Mouse (Mus musculus): ENCODE measurements at regions not wholly inside any gene's neighbourhood (a gene's known extent, or its start where the extent isn't known, plus 50 kb on each side); places are given as distances from the start of the nearest gene placed in this dataset.

- Histone ChIP-seq H3K36me3 (replicated peaks) (no peaks in the 10 kb centered on the region), H3K4me3 (ENCODE audit: low read depth, low read length) (no peak overlapping the region), H3K4me1 (ENCODE audit: insufficient read depth, low read depth, low read length) (no peaks in the 10 kb centered on the region), H3K27me3 (ENCODE audit: insufficient read depth, low read length) (peaks cover 3% of the 10 kb centered on the region; the same call in 1 of the 2 replicates), H3K9me3 (replicated peaks) (no peaks in the 10 kb centered on the region)
- no peak for ATAC-seq (ENCODE audit: extremely low read depth, insufficient number of reproducible peaks, low FRiP score, poor library complexity, severe bottlenecking)
- TF ChIP-seq CTCF (IDR thresholded peaks at IDR 0.05; ENCODE audit: low read depth, low read length) (no peak), POLR2AphosphoS5 (IDR thresholded peaks at IDR 0.05; ENCODE audit: insufficient replicate concordance, low read depth, low read length) (no peak), GATA2 (IDR thresholded peaks at IDR 0.05; ENCODE audit: borderline replicate concordance, low read depth, low read length) (no peak), TAL1 (conservative IDR thresholded peaks at IDR 0.05; ENCODE audit: low read depth, low read length) (no peak), GATA1 (IDR thresholded peaks at IDR 0.05; ENCODE audit: borderline replicate concordance, low read length) (no peak)
- DNase-seq (ENCODE audit: low spot score), result no peak
Observed at GRCm38 (mm10) chr9:61853841-61854240, 60.5 kb downstream of the Rplp1 start.

- ATAC-seq (ENCODE audit: extremely low read depth, insufficient number of reproducible peaks, low FRiP score, poor library complexity, severe bottlenecking), result no peak
- Histone ChIP-seq H3K27me3 (ENCODE audit: insufficient read depth, low read length) (no peaks in the 10 kb centered on the region), H3K9me3 (replicated peaks) (no peaks in the 10 kb centered on the region), H3K4me3 (ENCODE audit: low read depth, low read length) (no peak overlapping the region), H3K36me3 (replicated peaks) (no peaks in the 10 kb centered on the region), H3K4me1 (ENCODE audit: insufficient read depth, low read depth, low read length) (no peaks in the 10 kb centered on the region)
- TF ChIP-seq POLR2AphosphoS5 (IDR thresholded peaks at IDR 0.05; ENCODE audit: insufficient replicate concordance, low read depth, low read length) (no peak), GATA1 (IDR thresholded peaks at IDR 0.05; ENCODE audit: borderline replicate concordance, low read length) (no peak), GATA2 (IDR thresholded peaks at IDR 0.05; ENCODE audit: borderline replicate concordance, low read depth, low read length) (no peak), CTCF (IDR thresholded peaks at IDR 0.05; ENCODE audit: low read depth, low read length) (no peak), TAL1 (conservative IDR thresholded peaks at IDR 0.05; ENCODE audit: low read depth, low read length) (no peak)
- DNase-seq (ENCODE audit: low spot score), result no peak
Observed at GRCm38 (mm10) chr9:61851331-61851730, 63.0 kb downstream of the Rplp1 start.

- no peaks in the 10 kb centered on the region for H3K27me3 ChIP-seq (ENCODE audit: insufficient read depth, low read length)
- no peak for TF ChIP-seq GATA2 (IDR thresholded peaks at IDR 0.05; ENCODE audit: borderline replicate concordance, low read depth, low read length)
- no peak for TF ChIP-seq CTCF (IDR thresholded peaks at IDR 0.05; ENCODE audit: low read depth, low read length)
- TF ChIP-seq POLR2AphosphoS5 (IDR thresholded peaks at IDR 0.05; ENCODE audit: insufficient replicate concordance, low read depth, low read length), result no peak
- no peak for TF ChIP-seq TAL1 (conservative IDR thresholded peaks at IDR 0.05; ENCODE audit: low read depth, low read length)
- no peak for TF ChIP-seq GATA1 (IDR thresholded peaks at IDR 0.05; ENCODE audit: borderline replicate concordance, low read length)
- no peaks in the 10 kb centered on the region for H3K4me1 ChIP-seq (ENCODE audit: insufficient read depth, low read depth, low read length)
- no peaks in the 10 kb centered on the region for H3K36me3 ChIP-seq (replicated peaks)
- no peak overlapping the region for H3K4me3 ChIP-seq (ENCODE audit: low read depth, low read length)
- DNase-seq (ENCODE audit: low spot score) (no peak), ATAC-seq (ENCODE audit: extremely low read depth, insufficient number of reproducible peaks, low FRiP score, poor library complexity, severe bottlenecking) (no peak)
- H3K9me3 ChIP-seq (replicated peaks), result no peaks in the 10 kb centered on the region
Observed at GRCm38 (mm10) chr9:61848401-61848800, 65.9 kb downstream of the Rplp1 start.

- TF ChIP-seq TAL1 (conservative IDR thresholded peaks at IDR 0.05; ENCODE audit: low read depth, low read length) (no peak), GATA2 (IDR thresholded peaks at IDR 0.05; ENCODE audit: borderline replicate concordance, low read depth, low read length) (no peak), POLR2AphosphoS5 (IDR thresholded peaks at IDR 0.05; ENCODE audit: insufficient replicate concordance, low read depth, low read length) (no peak), GATA1 (IDR thresholded peaks at IDR 0.05; ENCODE audit: borderline replicate concordance, low read length) (no peak), CTCF (IDR thresholded peaks at IDR 0.05; ENCODE audit: low read depth, low read length) (no peak)
- H3K9me3 ChIP-seq (replicated peaks), result no peaks in the 10 kb centered on the region
- ATAC-seq (ENCODE audit: extremely low read depth, insufficient number of reproducible peaks, low FRiP score, poor library complexity, severe bottlenecking) (no peak), DNase-seq (ENCODE audit: low spot score) (no peak)
- no peaks in the 10 kb centered on the region for H3K27me3 ChIP-seq (ENCODE audit: insufficient read depth, low read length)
- no peak overlapping the region for H3K4me3 ChIP-seq (ENCODE audit: low read depth, low read length)
- H3K4me1 ChIP-seq (ENCODE audit: insufficient read depth, low read depth, low read length), result no peaks in the 10 kb centered on the region
- no peaks in the 10 kb centered on the region for H3K36me3 ChIP-seq (replicated peaks)
Observed at GRCm38 (mm10) chr9:61847496-61847895, 66.8 kb downstream of the Rplp1 start.

- no peaks in the 10 kb centered on the region for H3K27me3 ChIP-seq (ENCODE audit: insufficient read depth, low read length)
- DNase-seq (ENCODE audit: low spot score), result no peak
- TF ChIP-seq GATA2 (IDR thresholded peaks at IDR 0.05; ENCODE audit: borderline replicate concordance, low read depth, low read length) (no peak), GATA1 (IDR thresholded peaks at IDR 0.05; ENCODE audit: borderline replicate concordance, low read length) (no peak), CTCF (IDR thresholded peaks at IDR 0.05; ENCODE audit: low read depth, low read length) (no peak), POLR2AphosphoS5 (IDR thresholded peaks at IDR 0.05; ENCODE audit: insufficient replicate concordance, low read depth, low read length) (no peak), TAL1 (conservative IDR thresholded peaks at IDR 0.05; ENCODE audit: low read depth, low read length) (no peak)
Observed at GRCm38 (mm10) chr9:61844645-61845044, 69.7 kb downstream of the Rplp1 start.

GRCm38 (mm10) chr9:61844141-61844540 lies 70.2 kb downstream of the Rplp1 start:
- ATAC-seq (ENCODE audit: extremely low read depth, insufficient number of reproducible peaks, low FRiP score, poor library complexity, severe bottlenecking) (no peak), DNase-seq (ENCODE audit: low spot score) (no peak)
- Histone ChIP-seq H3K4me1 (ENCODE audit: insufficient read depth, low read depth, low read length) (no peaks in the 10 kb centered on the region), H3K36me3 (replicated peaks) (no peaks in the 10 kb centered on the region), H3K9me3 (replicated peaks) (no peaks in the 10 kb centered on the region), H3K4me3 (ENCODE audit: low read depth, low read length) (no peak overlapping the region), H3K27me3 (ENCODE audit: insufficient read depth, low read length) (no peaks in the 10 kb centered on the region)
- TF ChIP-seq POLR2AphosphoS5 (IDR thresholded peaks at IDR 0.05; ENCODE audit: insufficient replicate concordance, low read depth, low read length), result no peak
- no peak for TF ChIP-seq GATA1 (IDR thresholded peaks at IDR 0.05; ENCODE audit: borderline replicate concordance, low read length)
- no peak for TF ChIP-seq GATA2 (IDR thresholded peaks at IDR 0.05; ENCODE audit: borderline replicate concordance, low read depth, low read length)
- TF ChIP-seq TAL1 (conservative IDR thresholded peaks at IDR 0.05; ENCODE audit: low read depth, low read length), result no peak
- TF ChIP-seq CTCF (IDR thresholded peaks at IDR 0.05; ENCODE audit: low read depth, low read length), result no peak

More at GRCm38 (mm10) chr9:61844645-61845044, 69.7 kb downstream of the Rplp1 start:
- no peak overlapping the region for H3K4me3 ChIP-seq (ENCODE audit: low read depth, low read length)
- no peak for ATAC-seq (ENCODE audit: extremely low read depth, insufficient number of reproducible peaks, low FRiP score, poor library complexity, severe bottlenecking)
- no peaks in the 10 kb centered on the region for H3K9me3 ChIP-seq (replicated peaks)
- H3K4me1 ChIP-seq (ENCODE audit: insufficient read depth, low read depth, low read length), result no peaks in the 10 kb centered on the region
- no peaks in the 10 kb centered on the region for H3K36me3 ChIP-seq (replicated peaks)

Measured in G1E (cell line).